Mouse (Mus musculus) neural tube, embryonic 15.5 days (tissue): ENCODE data around the gene Fas. TPM values are rescaled to one million over a fixed set of nuclear protein-coding genes. Genes with fewer than 3 reads are reported as not detected.

Source experiments
- ATAC-seq: fragments of 200-750 bp; cut with Nextera tagmentation; 2 replicates; pipeline ENCODE4 v1.8.0; 2017; ENCODE audit warnings: mild to moderate bottlenecking, moderate TSS enrichment, moderate library complexity; ENCODE audit not compliant: low FRiP score
- H3K27ac ChIP-seq: fragments of 300-500 bp; sonication (generic); replicated peaks from 2 replicates; pipeline ENCODE4 v1.5.1; 2015; ENCODE audit warnings: mild to moderate bottlenecking, inconsistent platforms
- H3K27me3 ChIP-seq: fragments of 300-500 bp; sonication (generic); replicated peaks from 2 replicates; pipeline ENCODE4 v1.6.1; 2015; ENCODE audit warnings: inconsistent platforms
- H3K36me3 ChIP-seq: fragments of 300-500 bp; sonication (generic); 2 replicates; pipeline ENCODE4 v1.6.1; 2015; ENCODE audit warnings: inconsistent platforms
- H3K4me1 ChIP-seq: fragments of 300-500 bp; sonication (generic); 2 replicates; pipeline ENCODE4 v1.6.1; 2015; ENCODE audit warnings: inconsistent platforms
- H3K4me2 ChIP-seq: fragments of 300-500 bp; sonication (generic); 2 replicates; pipeline ENCODE4 v1.6.1; 2015; ENCODE audit warnings: inconsistent platforms, mild to moderate bottlenecking, moderate library complexity
- H3K4me3 ChIP-seq: fragments of 300-500 bp; sonication (generic); replicated peaks from 2 replicates; pipeline ENCODE4 v1.5.1; 2015; ENCODE audit warnings: mild to moderate bottlenecking, inconsistent platforms
- H3K9ac ChIP-seq: fragments of 300-500 bp; sonication (generic); replicated peaks from 2 replicates; pipeline ENCODE4 v1.6.1; 2015; ENCODE audit warnings: mild to moderate bottlenecking, inconsistent platforms
- H3K9me3 ChIP-seq: fragments of 300-500 bp; sonication (generic); replicated peaks from 2 replicates; pipeline ENCODE4 v1.6.1; 2016; ENCODE audit warnings: inconsistent platforms
- WGBS: fragments of 180-500 bp; shearing (Covaris S2); methylation state at CpG from one replicate; pipeline ENCODE4 v1.1.7; 2015; ENCODE audit warnings: mixed read lengths; 5-methylcytosine and 5-hydroxymethylcytosine counted together
- polyA plus RNA-seq: library from polyadenylated mRNA; unstranded; fragments of >200 nt; fragmentation: Nextera tagmentation; extraction: Ambion mirVana; gene quantifications from 2 replicates; pipeline ENCODE4 v1.2.1, GENCODE M21; 2015

The Fas gene
- polyA plus RNA-seq, 1 experiment from 2014 or later, result 1.4 TPM

DNA sequence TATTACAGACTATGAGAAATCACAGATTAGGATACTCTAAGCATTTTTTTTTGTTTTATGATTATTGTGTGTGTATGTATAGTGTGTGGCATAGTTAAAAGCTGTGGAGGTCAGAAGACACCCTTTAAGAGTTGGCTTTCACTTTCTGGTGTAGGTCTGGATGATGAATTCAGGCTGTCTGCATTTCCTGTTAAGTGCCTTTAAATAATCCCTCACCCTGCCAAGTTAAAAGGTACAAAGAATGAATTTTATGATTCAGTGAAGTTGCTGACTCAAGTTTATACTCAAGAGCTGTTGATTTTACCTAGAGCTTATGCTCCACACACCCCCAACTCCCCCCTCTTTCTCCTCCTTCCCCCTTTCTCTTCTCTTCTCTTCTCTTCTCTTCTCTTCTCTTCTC is 3.2 kb upstream of the Fas start:
- no peak overlapping the region for H3K4me3 ChIP-seq
- ATAC-seq, result no peak
- H3K4me1 ChIP-seq, result peaks cover 13% of the 10 kb centered on the region; the same call in 1 of the 2 replicates
- no peak overlapping the region for H3K4me2 ChIP-seq
- peaks cover 3% of the 10 kb centered on the region; the same call in 1 of the 2 replicates for H3K27me3 ChIP-seq
- no peak overlapping the region for H3K9ac ChIP-seq
- H3K27ac ChIP-seq, result no peak overlapping the region
- H3K9me3 ChIP-seq, result no peaks in the 10 kb centered on the region
- H3K36me3 ChIP-seq, result no peaks in the 10 kb centered on the region

DNA sequence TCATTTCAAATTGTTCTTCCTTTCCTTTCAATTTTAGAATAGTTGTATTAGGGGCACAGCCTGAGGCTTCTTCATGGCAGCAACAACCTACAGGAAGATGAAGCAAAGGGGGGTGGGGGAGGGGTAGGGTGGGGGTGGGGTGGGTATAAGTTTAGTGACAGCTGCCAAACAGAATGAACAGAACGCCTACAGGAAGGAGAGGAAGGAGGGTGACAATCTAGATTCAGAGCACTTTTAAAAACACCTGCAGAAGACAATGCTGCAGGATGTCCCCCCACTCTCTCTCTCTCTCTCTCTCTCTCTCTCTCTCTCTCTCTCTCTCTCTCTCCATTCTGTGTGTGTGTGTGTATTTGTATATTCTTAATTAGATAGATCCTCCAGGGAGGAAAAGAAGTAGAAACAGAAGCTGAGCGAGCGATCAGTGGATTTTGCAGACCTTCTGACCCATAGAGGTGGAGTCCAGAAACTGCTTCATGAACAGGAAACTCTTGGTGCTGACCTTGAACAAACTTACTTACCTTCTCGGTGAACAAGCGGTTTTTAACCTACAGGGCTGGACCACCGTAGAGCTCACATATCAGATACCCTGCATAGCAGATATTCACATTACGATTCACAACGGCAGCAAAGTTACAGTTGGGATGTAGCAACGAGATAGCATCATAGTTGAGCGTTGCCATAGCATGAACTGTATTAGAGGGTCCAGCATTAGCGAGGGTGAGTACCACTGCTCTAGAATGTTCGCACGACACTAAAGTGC is 2.6 kb upstream of the Fas start:
- Histone ChIP-seq H3K4me3 (no peak overlapping the region), H3K9ac (no peak overlapping the region), H3K27me3 (peaks cover 3% of the 10 kb centered on the region; the same call in 1 of the 2 replicates), H3K9me3 (no peaks in the 10 kb centered on the region), H3K4me1 (peaks cover 13% of the 10 kb centered on the region; the same call in 1 of the 2 replicates), H3K27ac (no peak overlapping the region), H3K36me3 (no peaks in the 10 kb centered on the region), H3K4me2 (no peak overlapping the region)
- ATAC-seq, result no peak
- WGBS, result 88% methylated on average over 13 of the region's 13 CpGs

DNA sequence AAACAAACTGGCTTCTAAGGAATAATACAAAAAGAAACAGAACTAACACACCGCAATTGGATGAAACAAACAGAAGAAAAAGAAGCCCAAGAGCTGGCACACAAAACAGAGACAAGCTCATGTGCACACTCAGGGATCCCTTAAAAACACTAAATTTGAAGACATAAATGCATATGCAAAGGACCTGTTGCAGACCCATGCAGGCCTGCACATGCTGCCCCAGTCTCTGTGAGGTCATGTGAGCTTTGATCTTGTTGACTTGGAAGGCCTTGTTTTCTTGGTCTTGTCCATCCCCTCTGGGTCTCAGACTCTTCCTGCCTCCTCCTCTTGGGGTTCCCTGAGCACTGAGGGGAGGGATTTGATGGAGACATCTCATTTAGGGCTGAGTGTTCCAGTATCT is 1.8 kb upstream of the Fas start:
- WGBS, result 93% methylated on average over 1 of the region's 1 CpGs
- Histone ChIP-seq H3K9me3 (no peaks in the 10 kb centered on the region), H3K27me3 (peaks cover 3% of the 10 kb centered on the region; the same call in 1 of the 2 replicates), H3K9ac (no peak overlapping the region), H3K4me3 (no peak overlapping the region), H3K4me2 (no peak overlapping the region), H3K36me3 (no peaks in the 10 kb centered on the region), H3K4me1 (peaks cover 13% of the 10 kb centered on the region; the same call in 1 of the 2 replicates), H3K27ac (no peak overlapping the region)
- no peak for ATAC-seq

DNA sequence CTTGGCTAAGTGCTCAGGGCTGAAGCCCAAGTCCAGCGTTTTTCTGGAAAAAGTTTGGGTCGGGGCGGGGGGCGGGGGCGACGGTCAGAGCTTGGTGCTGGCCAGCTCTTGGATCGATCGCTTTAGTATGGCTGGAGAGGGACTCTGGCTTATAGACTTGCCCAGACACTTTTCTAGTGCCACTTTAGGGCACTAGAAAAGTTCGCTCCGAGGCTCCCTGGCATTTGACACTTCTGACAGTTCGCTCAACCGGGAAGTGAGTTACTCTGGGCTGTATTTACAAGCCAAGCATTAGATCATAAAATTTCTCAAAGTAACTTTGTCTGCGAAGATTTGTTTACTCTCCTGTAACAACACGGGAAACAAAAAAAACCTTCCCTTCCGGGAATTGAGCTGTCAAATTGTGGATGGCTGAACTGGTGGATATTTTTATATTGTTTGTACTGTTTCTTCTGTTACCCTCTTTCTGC is 441 bp downstream of the Fas start:
- peak; percentile 61; the same call in 1 of the 2 replicates for ATAC-seq
- Histone ChIP-seq H3K9me3 (no peaks in the 10 kb centered on the region), H3K4me3 (peak overlapping the region; percentile 37), H3K4me1 (peaks cover 13% of the 10 kb centered on the region; the same call in 1 of the 2 replicates), H3K9ac (peak overlapping the region; percentile 47; the same call in 1 of the 2 replicates), H3K27ac (no peak overlapping the region), H3K27me3 (peaks cover 3% of the 10 kb centered on the region; the same call in 1 of the 2 replicates), H3K4me2 (peak overlapping the region; percentile 88), H3K36me3 (no peaks in the 10 kb centered on the region)
- WGBS, result 14% methylated on average over 15 of the region's 15 CpGs

DNA sequence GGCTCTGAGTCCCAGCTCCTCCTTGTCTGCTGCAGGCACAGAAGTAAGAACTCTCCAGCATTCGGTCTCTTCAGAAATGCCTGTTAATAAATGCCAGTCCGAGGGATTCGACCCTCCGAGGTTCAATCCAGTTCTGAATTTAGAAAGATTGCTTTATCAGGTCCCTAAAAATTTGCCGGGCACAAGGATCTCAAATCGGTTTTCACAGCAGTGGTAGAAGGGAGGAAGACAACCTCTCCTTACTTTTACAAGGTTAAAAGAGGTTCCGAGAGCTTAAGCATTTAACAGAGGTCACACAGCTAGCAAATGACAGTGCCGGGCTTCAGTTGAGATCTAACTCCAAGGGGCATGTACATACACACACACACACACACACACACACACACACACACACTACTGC is 913 bp downstream of the Fas start:
- Histone ChIP-seq H3K4me2 (peak overlapping the region; percentile 88), H3K27me3 (peaks cover 3% of the 10 kb centered on the region; the same call in 1 of the 2 replicates), H3K27ac (no peak overlapping the region), H3K9ac (no peak overlapping the region), H3K9me3 (no peaks in the 10 kb centered on the region), H3K36me3 (no peaks in the 10 kb centered on the region), H3K4me3 (no peak overlapping the region), H3K4me1 (peaks cover 13% of the 10 kb centered on the region; the same call in 1 of the 2 replicates)
- no peak for ATAC-seq
- 70% methylated on average over 8 of the region's 8 CpGs for WGBS

GRCm38 (mm10) chr19:34291956-34292355 is 1.5 kb downstream of the Fas start:
- no peak overlapping the region for H3K27ac ChIP-seq
- WGBS, result 81% methylated on average over 5 of the region's 5 CpGs
- no peak for ATAC-seq
- H3K4me1 ChIP-seq, result peaks cover 13% of the 10 kb centered on the region; the same call in 1 of the 2 replicates
- no peak overlapping the region for H3K4me2 ChIP-seq
- H3K9me3 ChIP-seq, result no peaks in the 10 kb centered on the region
- peaks cover 3% of the 10 kb centered on the region; the same call in 1 of the 2 replicates for H3K27me3 ChIP-seq
- H3K36me3 ChIP-seq, result no peaks in the 10 kb centered on the region
- H3K9ac ChIP-seq, result no peak overlapping the region
- no peak overlapping the region for H3K4me3 ChIP-seq

DNA sequence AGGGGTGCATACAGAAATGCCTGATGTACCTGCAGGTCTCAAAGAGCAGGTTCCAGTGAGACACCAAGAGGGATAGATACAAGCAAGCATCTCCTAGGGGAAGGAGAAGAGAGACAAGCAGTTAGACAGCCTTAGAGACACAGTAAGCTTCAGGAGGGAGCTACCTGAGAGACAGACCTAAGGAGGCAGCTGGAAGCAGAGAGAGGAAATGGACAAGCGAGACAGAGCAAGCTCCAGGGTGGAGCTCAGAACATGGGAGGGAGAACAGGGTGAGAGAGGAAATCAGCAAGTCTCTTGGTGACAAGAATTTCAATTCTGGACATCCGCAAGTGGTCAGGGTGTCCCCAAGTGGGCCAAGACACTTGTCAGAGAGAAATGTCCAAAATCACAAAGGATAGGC is 2.2 kb downstream of the Fas start:
- Histone ChIP-seq H3K9me3 (no peaks in the 10 kb centered on the region), H3K9ac (no peak overlapping the region), H3K27ac (no peak overlapping the region), H3K36me3 (no peaks in the 10 kb centered on the region), H3K4me3 (no peak overlapping the region), H3K27me3 (peaks cover 3% of the 10 kb centered on the region; the same call in 1 of the 2 replicates), H3K4me2 (no peak overlapping the region), H3K4me1 (peaks cover 13% of the 10 kb centered on the region; the same call in 1 of the 2 replicates)
- ATAC-seq, result no peak
- 84% methylated on average over 2 of the region's 2 CpGs for WGBS

GRCm38 (mm10) chr19:34293376-34293947 is 3.0 kb downstream of the Fas start:
- WGBS, result 79% methylated on average over 3 of the region's 3 CpGs
- Histone ChIP-seq H3K4me3 (no peak overlapping the region), H3K4me1 (peaks cover 13% of the 10 kb centered on the region; the same call in 1 of the 2 replicates), H3K27me3 (peaks cover 3% of the 10 kb centered on the region; the same call in 1 of the 2 replicates), H3K9me3 (no peaks in the 10 kb centered on the region), H3K27ac (no peak overlapping the region), H3K4me2 (no peak overlapping the region), H3K36me3 (no peaks in the 10 kb centered on the region), H3K9ac (no peak overlapping the region)
- no peak for ATAC-seq

DNA sequence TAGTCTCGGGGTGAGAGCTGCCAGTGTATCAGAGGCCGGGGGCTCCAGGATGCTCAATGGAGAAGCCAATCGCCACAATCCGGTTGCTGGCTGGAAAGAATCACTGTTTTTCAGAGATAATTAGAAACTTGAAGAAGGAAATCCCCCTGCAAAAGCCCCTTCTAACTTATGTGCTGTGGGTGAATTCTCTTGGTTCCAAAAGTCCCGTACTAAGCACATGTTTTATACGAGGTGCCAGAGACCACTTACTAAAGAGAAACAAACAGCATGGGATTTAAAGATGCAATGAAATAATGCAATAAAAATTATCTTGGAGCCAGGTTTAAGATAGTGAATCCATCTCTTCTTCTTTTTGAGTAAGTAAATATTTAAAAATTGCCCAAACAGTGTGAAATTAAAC is 5.0 kb downstream of the Fas start:
- peaks cover 6% of the 10 kb centered on the region; the same call in 1 of the 2 replicates for H3K4me1 ChIP-seq
- no peaks in the 10 kb centered on the region for H3K36me3 ChIP-seq
- no peaks in the 10 kb centered on the region for H3K9me3 ChIP-seq
- WGBS, result 77% methylated on average over 6 of the region's 6 CpGs
- no peak overlapping the region for H3K4me2 ChIP-seq
- H3K9ac ChIP-seq, result no peak overlapping the region
- no peak for ATAC-seq
- no peak overlapping the region for H3K4me3 ChIP-seq
- H3K27me3 ChIP-seq, result peaks cover 3% of the 10 kb centered on the region; the same call in 1 of the 2 replicates
- no peak overlapping the region for H3K27ac ChIP-seq

GRCm38 (mm10) chr19:34298531-34298930 is 8.1 kb downstream of the Fas start:
- Histone ChIP-seq H3K27me3 (no peaks in the 10 kb centered on the region), H3K4me2 (no peak overlapping the region), H3K27ac (no peak overlapping the region), H3K4me1 (no peaks in the 10 kb centered on the region), H3K9ac (no peak overlapping the region), H3K4me3 (no peak overlapping the region), H3K36me3 (no peaks in the 10 kb centered on the region), H3K9me3 (no peaks in the 10 kb centered on the region)
- 84% methylated on average over 1 of the region's 1 CpGs for WGBS
- no peak for ATAC-seq

DNA sequence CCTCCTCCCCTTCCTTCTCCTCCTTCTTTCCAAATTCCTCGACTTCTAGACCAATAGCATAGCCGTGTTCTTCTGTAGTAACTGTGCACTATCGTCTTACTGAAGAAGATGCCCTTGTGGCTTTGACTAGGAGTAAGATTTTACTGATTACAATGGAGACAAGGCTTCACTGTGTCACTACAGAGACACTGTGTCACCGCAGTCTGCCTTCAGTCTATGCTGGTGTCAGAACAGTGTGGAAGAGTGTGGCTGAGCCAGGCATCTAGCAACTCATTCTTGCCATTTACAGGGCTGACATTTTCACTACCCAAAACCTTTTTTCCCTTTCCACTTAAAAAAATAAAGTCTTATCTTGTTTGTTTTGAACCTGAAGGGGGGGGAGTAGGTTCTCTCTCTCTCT is 8.8 kb downstream of the Fas start:
- no peak overlapping the region for H3K4me3 ChIP-seq
- no peaks in the 10 kb centered on the region for H3K36me3 ChIP-seq
- H3K4me1 ChIP-seq, result no peaks in the 10 kb centered on the region
- no peak overlapping the region for H3K9ac ChIP-seq
- no peak for ATAC-seq
- no peak overlapping the region for H3K27ac ChIP-seq
- WGBS, result 75% methylated on average over 4 of the region's 4 CpGs
- H3K4me2 ChIP-seq, result no peak overlapping the region
- H3K9me3 ChIP-seq, result no peaks in the 10 kb centered on the region
- H3K27me3 ChIP-seq, result no peaks in the 10 kb centered on the region

DNA sequence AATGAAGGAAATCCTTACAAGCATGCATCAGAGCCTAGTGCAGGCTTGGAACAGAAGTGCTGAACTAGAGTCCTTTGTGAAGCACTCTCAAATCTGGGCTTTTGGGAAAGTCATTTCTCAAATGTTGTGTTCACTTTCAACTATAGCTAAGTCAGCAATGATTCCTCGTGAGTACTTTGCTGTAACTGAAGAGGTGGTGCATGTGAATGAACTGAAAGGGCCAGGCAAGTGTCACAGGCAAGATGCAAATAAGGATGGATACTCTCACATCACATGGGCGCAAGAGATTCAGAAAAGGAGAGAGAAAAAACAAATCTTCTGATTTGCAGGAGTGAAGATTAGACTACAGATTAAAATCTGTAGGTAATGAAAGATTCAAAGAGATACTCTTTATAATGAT is 10.0 kb downstream of the Fas start:
- no peak for ATAC-seq
- H3K27ac ChIP-seq, result no peak overlapping the region
- no peaks in the 10 kb centered on the region for H3K36me3 ChIP-seq
- H3K4me1 ChIP-seq, result no peaks in the 10 kb centered on the region
- H3K9me3 ChIP-seq, result no peaks in the 10 kb centered on the region
- 79% methylated on average over 2 of the region's 2 CpGs for WGBS
- no peak overlapping the region for H3K4me3 ChIP-seq
- H3K9ac ChIP-seq, result no peak overlapping the region
- H3K4me2 ChIP-seq, result no peak overlapping the region
- no peaks in the 10 kb centered on the region for H3K27me3 ChIP-seq
